Mouse (Mus musculus) liver, embryonic 14.5 days (tissue): ENCODE measurements at regions not wholly inside any gene's neighbourhood (a gene's known extent, or its start where the extent isn't known, plus 50 kb on each side); places are given as distances from the start of the nearest gene placed in this dataset.

Source experiments
- ATAC-seq: fragments of 200-750 bp; cut with Nextera tagmentation; 2 replicates; pipeline ENCODE4 v1.8.0; 2017; ENCODE audit warnings: moderate number of reproducible peaks, mild to moderate bottlenecking, moderate library complexity; ENCODE audit not compliant: insufficient read depth
- DNase-seq, 3 experiments: peaks; one replicate each; pipeline ENCODE4 v3.0.0-alpha.2; 2012 to 2013; ENCODE audit warnings: low read depth in 3 of 3, low spot score in 3 of 3
- H3K27ac ChIP-seq: fragments of 300-500 bp; sonication (generic); 2 replicates; pipeline ENCODE4 v1.5.1; 2014; ENCODE audit warnings: moderate library complexity, mild to moderate bottlenecking, control low read depth, inconsistent platforms
- H3K27me3 ChIP-seq: fragments of 300-500 bp; sonication (generic); 2 replicates; pipeline ENCODE4 v1.6.1; 2014; ENCODE audit warnings: mild to moderate bottlenecking, low read length, moderate library complexity; ENCODE audit not compliant: control insufficient read depth, insufficient read depth
- H3K36me3 ChIP-seq: fragments of 300-500 bp; sonication (generic); replicated peaks from 2 replicates; pipeline ENCODE4 v1.6.1; 2014; ENCODE audit warnings: low read depth; ENCODE audit not compliant: control insufficient read depth, insufficient read depth
- H3K4me1 ChIP-seq, 2 experiments: fragments of 200-500 bp in 1 of 2; fragments of 300-500 bp in 1 of 2; sonication (generic) in 1 of 2; replicated peaks; 2 replicates each; pipeline ENCODE4 v1.6.1; 2012 to 2014; ENCODE audit warnings: antibody characterized with exemption in 1 of 2, inconsistent platforms in 1 of 2, low read length in 1 of 2; ENCODE audit not compliant: control insufficient read depth in 2 of 2, insufficient read depth in 2 of 2
- H3K4me2 ChIP-seq: fragments of 300-500 bp; sonication (generic); 2 replicates; pipeline ENCODE4 v1.6.1; 2014; ENCODE audit warnings: low read depth, mild to moderate bottlenecking, control low read depth, moderate library complexity
- H3K4me3 ChIP-seq, 2 experiments: fragments of 200-500 bp in 1 of 2; fragments of 300-500 bp in 1 of 2; sonication (generic) in 1 of 2; 2 replicates each; pipeline ENCODE4 v1.5.1; 2012 to 2014; ENCODE audit warnings: low read depth in 2 of 2, low read length in 2 of 2, mild to moderate bottlenecking in 2 of 2, control low read depth in 1 of 2, inconsistent platforms in 1 of 2, moderate library complexity in 1 of 2; ENCODE audit not compliant: insufficient read depth in 1 of 2
- H3K9ac ChIP-seq: fragments of 300-500 bp; sonication (generic); replicated peaks from 2 replicates; pipeline ENCODE4 v1.6.1; 2014; ENCODE audit warnings: mild to moderate bottlenecking, control low read depth, moderate library complexity
- H3K9me3 ChIP-seq: fragments of 300-500 bp; sonication (generic); 2 replicates; pipeline ENCODE4 v1.6.1; 2016; ENCODE audit warnings: low read length, mixed read lengths; ENCODE audit not compliant: control insufficient read depth
- CTCF ChIP-seq: IDR thresholded peaks from 2 replicates; pipeline ENCODE4 v1.5.1; 2016; ENCODE audit warnings: antibody characterized with exemption, low read depth, control low read depth
- EP300 ChIP-seq: IDR thresholded peaks from 2 replicates; pipeline ENCODE4 v1.6.1; 2016; ENCODE audit warnings: antibody characterized with exemption, low read depth
- WGBS: fragments of 180-500 bp; shearing (Covaris S2); extraction: QIAGEN DNeasy Blood & Tissue Kit; methylation state at CpG from one replicate; pipeline ENCODE4 v1.1.7; 2014; ENCODE audit not compliant: insufficient replicate concordance; 5-methylcytosine and 5-hydroxymethylcytosine counted together

GRCm38 (mm10) chr15:36427334-36427733, 580.2 kb downstream of the Zfp706 start:
- Histone ChIP-seq H3K27ac (no peak overlapping the region), H3K36me3 (no peaks in the 10 kb centered on the region), H3K27me3 (no peaks in the 10 kb centered on the region), H3K4me2 (no peak overlapping the region), H3K4me3 (no peak overlapping the region), H3K4me1 (no peaks in the 10 kb centered on the region), H3K9ac (no peak overlapping the region), H3K9me3 (no peaks in the 10 kb centered on the region)
- DNase-seq (no peak), ATAC-seq (no peak)
- no peak for TF ChIP-seq EP300
- TF ChIP-seq CTCF, result no peak
- 48% methylated on average over 4 of the region's 4 CpGs for WGBS

GRCm38 (mm10) chr15:36425902-36426301, 581.7 kb downstream of the Zfp706 start:
- H3K4me1 ChIP-seq, result no peaks in the 10 kb centered on the region
- H3K4me3 ChIP-seq, result no peak overlapping the region
- WGBS, result 71% methylated on average over 8 of the region's 8 CpGs
- DNase-seq (no peak), ATAC-seq (no peak)
- TF ChIP-seq EP300 (no peak), CTCF (no peak)
- H3K27me3 ChIP-seq, result no peaks in the 10 kb centered on the region
- H3K9ac ChIP-seq, result no peak overlapping the region
- H3K9me3 ChIP-seq, result no peaks in the 10 kb centered on the region
- H3K36me3 ChIP-seq, result no peaks in the 10 kb centered on the region
- H3K27ac ChIP-seq, result no peak overlapping the region
- H3K4me2 ChIP-seq, result no peak overlapping the region

GRCm38 (mm10) chr15:36424047-36424446, 583.5 kb downstream of the Zfp706 start:
- DNase-seq (no peak), ATAC-seq (no peak)
- Histone ChIP-seq H3K4me2 (no peak overlapping the region), H3K9ac (no peak overlapping the region), H3K9me3 (no peaks in the 10 kb centered on the region), H3K4me3 (no peak overlapping the region), H3K27me3 (no peaks in the 10 kb centered on the region), H3K4me1 (no peaks in the 10 kb centered on the region), H3K27ac (no peak overlapping the region), H3K36me3 (no peaks in the 10 kb centered on the region)
- no peak for TF ChIP-seq CTCF
- WGBS, result 80% methylated on average over 8 of the region's 8 CpGs

GRCm38 (mm10) chr15:36422781-36423180, 584.8 kb downstream of the Zfp706 start:
- Histone ChIP-seq H3K4me3 (no peak overlapping the region), H3K4me1 (no peaks in the 10 kb centered on the region), H3K36me3 (no peaks in the 10 kb centered on the region), H3K9me3 (no peaks in the 10 kb centered on the region), H3K27me3 (no peaks in the 10 kb centered on the region), H3K4me2 (no peak overlapping the region), H3K27ac (no peak overlapping the region), H3K9ac (no peak overlapping the region)
- no peak for DNase-seq
- ATAC-seq, result no peak
- TF ChIP-seq EP300, result no peak
- no peak for TF ChIP-seq CTCF
- 53% methylated on average over 3 of the region's 3 CpGs for WGBS

- no peak overlapping the region for H3K9ac ChIP-seq
Observed at GRCm38 (mm10) chr15:36419943-36420480, 587.6 kb downstream of the Zfp706 start.

More at GRCm38 (mm10) chr15:36419943-36420480, 587.6 kb downstream of the Zfp706 start:
- DNase-seq, result no peak
- no peaks in the 10 kb centered on the region for H3K36me3 ChIP-seq
- H3K4me1 ChIP-seq, result no peaks in the 10 kb centered on the region
- TF ChIP-seq EP300 (no peak), CTCF (no peak)
- ATAC-seq, result no peak
- H3K27me3 ChIP-seq, result no peaks in the 10 kb centered on the region
- H3K27ac ChIP-seq, result no peak overlapping the region
- H3K4me2 ChIP-seq, result no peak overlapping the region
- H3K4me3 ChIP-seq, result no peak overlapping the region
- no peaks in the 10 kb centered on the region for H3K9me3 ChIP-seq
- WGBS, result 52% methylated on average over 7 of the region's 7 CpGs
